Mouse (Mus musculus): ENCODE results near the gene Arhgap23. TPM values are rescaled to one million over a fixed set of nuclear protein-coding genes. Genes with fewer than 3 reads are reported as not detected.

Gene Arhgap23
- total and polyA plus RNA-seq, 3 experiments: 1.2 to 5.6 (median 4.2) TPM

DNA sequence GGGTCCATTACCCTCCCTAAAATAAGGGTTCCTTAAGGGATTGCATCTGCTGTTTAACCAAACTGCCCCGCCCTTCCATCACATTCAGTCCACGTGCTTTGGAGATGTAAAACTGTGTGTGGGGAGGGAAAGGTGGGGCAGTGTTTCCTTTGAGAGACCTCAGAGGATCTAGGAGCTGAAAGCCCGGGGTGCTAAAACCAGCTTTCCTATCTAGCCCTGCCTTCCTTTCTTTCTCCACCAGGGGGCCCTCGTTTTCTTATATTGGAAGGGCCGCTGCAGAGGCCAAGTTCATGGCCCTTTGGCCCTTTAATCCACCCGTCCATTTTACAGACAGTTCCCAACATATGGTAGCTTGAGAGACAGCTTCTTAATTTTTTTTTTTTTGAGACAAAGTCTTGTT lies 7.2 kb upstream of the Arhgap23 start:
- in situ Hi-C loops (cut with MboI; ENCODE audit: low pct_ligation_motif_present, low pct_unique_long_range_greater_than_20kb, low sequenced_read_pairs): loop anchor here (5.0 kb wide), 1 partner anchor 59 kb away; no protein-coding TSS in a partner anchor
- Histone ChIP-seq H3K4me3 (replicated peaks in 1 of 3; ENCODE audit: low read depth in 2 of 3, low read length in 2 of 3, poor library complexity in 1 of 3) (no peak overlapping the region), H3K36me3 (replicated peaks in 1 of 2; ENCODE audit: control insufficient read depth in 1 of 2, insufficient read depth in 1 of 2, low read length in 1 of 2) (no peaks in the 10 kb centered on the region), H3K79me2 (replicated peaks; ENCODE audit: control insufficient read depth, extremely low read depth, insufficient read depth, poor library complexity, severe bottlenecking) (no peaks in the 10 kb centered on the region), H3K4me1 (ENCODE audit: control insufficient read depth in 1 of 2, insufficient read depth in 2 of 2) (peaks cover 33 to 63% of the 10 kb centered on the region in 2 experiments), H3K27me3 (replicated peaks) (peaks cover 35% of the 10 kb centered on the region), H3K4me2 (ENCODE audit: insufficient read depth, low read depth, poor library complexity, severe bottlenecking) (no peak overlapping the region), H3K27ac (ENCODE audit: insufficient read depth, low read depth) (no peak overlapping the region), H3K9me3 (replicated peaks; ENCODE audit: low read length) (no peaks in the 10 kb centered on the region), H3K9ac (ENCODE audit: insufficient read depth, low read depth) (no peak overlapping the region)
- dilution Hi-C loops (cut with MboI; ENCODE audit: extremely low pct_ligation_motif_present, extremely low pct_unique_long_range_greater_than_20kb, low sequenced_read_pairs): no loop called here
- DNase-seq (ENCODE audit: extremely low read depth): peak; percentile 89
- TF ChIP-seq ELF1 (IDR thresholded peaks at IDR 0.05; ENCODE audit: low read depth, low read length): no peak
- peak; percentile 79 to 97 for TF ChIP-seq CTCF (conservative IDR thresholded peaks at IDR 0.05 in 1 of 2, IDR thresholded peaks at IDR 0.05 in 1 of 2; ENCODE audit: low read depth in 2 of 2, low read length in 2 of 2)
- peak; percentile 99 for TF ChIP-seq SMC3 (IDR thresholded peaks at IDR 0.05; ENCODE audit: low read depth, low read length)
- peak; percentile 95 for TF ChIP-seq RAD21 (IDR thresholded peaks at IDR 0.05; ENCODE audit: low read depth, low read length)
- TF ChIP-seq MXI1 (IDR thresholded peaks at IDR 0.05; ENCODE audit: low read depth, low read length): no peak
- peak; percentile 97 for TF ChIP-seq ZC3H11A (IDR thresholded peaks at IDR 0.05; ENCODE audit: low read depth, low read length)
- TF ChIP-seq IRF4 (IDR thresholded peaks at IDR 0.05; ENCODE audit: low read depth, low read length): 0 out of 2 replicates have a peak, but pooled peaks have one; percentile 18

DNA sequence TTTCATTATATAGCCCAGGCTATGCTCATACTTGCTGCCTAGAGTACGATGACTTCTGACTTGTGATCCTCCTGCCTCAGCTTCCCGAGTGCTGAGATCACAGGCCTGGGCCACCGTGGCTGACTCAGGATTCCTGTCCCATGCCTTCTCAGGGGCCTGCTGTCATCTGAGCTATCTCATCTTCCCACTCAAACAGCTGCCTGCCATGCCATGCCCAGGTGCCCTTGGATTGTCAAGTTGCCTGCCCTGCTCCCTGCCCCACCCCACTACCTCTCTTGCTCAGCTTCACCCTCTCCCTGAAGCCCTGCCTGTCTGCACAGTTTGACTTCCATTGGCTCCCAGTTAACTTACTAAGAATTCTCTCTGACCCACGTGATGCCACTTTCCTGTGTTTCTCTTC lies 4.4 kb upstream of the Arhgap23 start:
- no peak overlapping the region for H3K9ac ChIP-seq (ENCODE audit: insufficient read depth, low read depth)
- dilution Hi-C loops (cut with MboI; ENCODE audit: extremely low pct_ligation_motif_present, extremely low pct_unique_long_range_greater_than_20kb, low sequenced_read_pairs): no loop called here
- DNase-seq (ENCODE audit: extremely low read depth): no peak
- no peak overlapping the region for H3K4me3 ChIP-seq (replicated peaks in 1 of 3; ENCODE audit: low read depth in 2 of 3, low read length in 2 of 3, poor library complexity in 1 of 3)
- no peak overlapping the region for H3K4me2 ChIP-seq (ENCODE audit: insufficient read depth, low read depth, poor library complexity, severe bottlenecking)
- H3K27me3 ChIP-seq (replicated peaks): peaks cover 16% of the 10 kb centered on the region
- in situ Hi-C loops (cut with MboI; ENCODE audit: low pct_ligation_motif_present, low pct_unique_long_range_greater_than_20kb, low sequenced_read_pairs): no loop called here
- no peaks in the 10 kb centered on the region for H3K9me3 ChIP-seq (replicated peaks; ENCODE audit: low read length)
- no peaks in the 10 kb centered on the region for H3K79me2 ChIP-seq (replicated peaks; ENCODE audit: control insufficient read depth, extremely low read depth, insufficient read depth, poor library complexity, severe bottlenecking)
- peaks cover 31 to 57% of the 10 kb centered on the region in 2 experiments for H3K4me1 ChIP-seq (ENCODE audit: control insufficient read depth in 1 of 2, insufficient read depth in 2 of 2)
- no peaks in the 10 kb centered on the region for H3K36me3 ChIP-seq (replicated peaks in 1 of 2; ENCODE audit: control insufficient read depth in 1 of 2, insufficient read depth in 1 of 2, low read length in 1 of 2)
- TF ChIP-seq ETS1 (conservative IDR thresholded peaks at IDR 0.05; ENCODE audit: low read depth, low read length) (no peak), CTCF (conservative IDR thresholded peaks at IDR 0.05 in 1 of 2, IDR thresholded peaks at IDR 0.05 in 1 of 2; ENCODE audit: low read depth in 2 of 2, low read length in 2 of 2) (no peak)
- H3K27ac ChIP-seq (ENCODE audit: insufficient read depth, low read depth): no peak overlapping the region

DNA sequence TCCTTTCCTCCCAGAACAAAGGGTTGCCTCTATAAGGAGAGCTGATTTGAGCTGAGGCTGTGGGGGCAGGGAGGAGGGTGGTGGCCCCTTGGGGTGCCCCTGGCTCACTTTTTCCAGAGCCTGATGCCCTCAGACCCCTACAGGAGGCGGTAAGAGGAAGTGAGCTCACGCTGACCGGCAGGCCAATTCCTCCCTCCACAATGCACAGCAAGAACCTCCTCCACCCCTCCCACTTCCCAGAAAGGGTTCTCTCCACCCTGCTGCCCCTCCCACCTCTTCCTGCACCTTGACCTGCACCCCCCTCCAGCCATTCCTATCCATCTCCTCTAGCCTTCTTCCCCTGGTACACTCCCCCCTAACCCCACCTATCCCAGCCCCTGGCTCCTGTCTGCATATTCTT lies 3.2 kb upstream of the Arhgap23 start:
- Histone ChIP-seq H3K4me2 (ENCODE audit: insufficient read depth, low read depth, poor library complexity, severe bottlenecking) (peak overlapping the region; percentile 7; the same call in 1 of the 2 replicates), H3K9me3 (replicated peaks; ENCODE audit: low read length) (no peaks in the 10 kb centered on the region), H3K4me1 (ENCODE audit: control insufficient read depth in 1 of 2, insufficient read depth in 2 of 2) (peaks cover 24 to 50% of the 10 kb centered on the region in 2 experiments), H3K27me3 (replicated peaks) (peaks cover 7% of the 10 kb centered on the region), H3K27ac (ENCODE audit: insufficient read depth, low read depth) (no peak overlapping the region), H3K9ac (ENCODE audit: insufficient read depth, low read depth) (no peak overlapping the region), H3K36me3 (replicated peaks in 1 of 2; ENCODE audit: control insufficient read depth in 1 of 2, insufficient read depth in 1 of 2, low read length in 1 of 2) (no peaks in the 10 kb centered on the region), H3K79me2 (replicated peaks; ENCODE audit: control insufficient read depth, extremely low read depth, insufficient read depth, poor library complexity, severe bottlenecking) (no peaks in the 10 kb centered on the region), H3K4me3 (replicated peaks in 1 of 3; ENCODE audit: low read depth in 2 of 3, low read length in 2 of 3, poor library complexity in 1 of 3) (peak overlapping the region in 2 of 3 experiments; percentile 28 to 29)
- peak; percentile 72 for DNase-seq (ENCODE audit: extremely low read depth)
- dilution Hi-C loops (cut with MboI; ENCODE audit: extremely low pct_ligation_motif_present, extremely low pct_unique_long_range_greater_than_20kb, low sequenced_read_pairs): no loop called here
- in situ Hi-C loops (cut with MboI; ENCODE audit: low pct_ligation_motif_present, low pct_unique_long_range_greater_than_20kb, low sequenced_read_pairs): no loop called here
- TF ChIP-seq HCFC1 (IDR thresholded peaks at IDR 0.05; ENCODE audit: low read depth, low read length) (peak; percentile 61; the same call in 1 of the 2 replicates), CHD1 (IDR thresholded peaks at IDR 0.05; ENCODE audit: low read depth, low read length) (no peak), EP300 (IDR thresholded peaks at IDR 0.05; ENCODE audit: low read length) (peak; percentile 86), NELFE (IDR thresholded peaks at IDR 0.05; ENCODE audit: low read depth, low read length) (peak; percentile 42; the same call in 1 of the 2 replicates), IRF4 (IDR thresholded peaks at IDR 0.05; ENCODE audit: low read depth, low read length) (peak; percentile 84; the same call in 1 of the 2 replicates), NRF1 (IDR thresholded peaks at IDR 0.05; ENCODE audit: low read depth, low read length) (peak; percentile 46), ZKSCAN1 (IDR thresholded peaks at IDR 0.05; ENCODE audit: borderline replicate concordance, low read depth, low read length) (no peak), MYC (IDR thresholded peaks at IDR 0.05; ENCODE audit: low read depth, low read length) (no peak), KAT2A (IDR thresholded peaks at IDR 0.05; ENCODE audit: insufficient replicate concordance, low read length) (0 out of 2 replicates have a peak, but pooled peaks have one; percentile 48), SMC3 (IDR thresholded peaks at IDR 0.05; ENCODE audit: low read depth, low read length) (peak; percentile 27; the same call in 1 of the 2 replicates), RAD21 (IDR thresholded peaks at IDR 0.05; ENCODE audit: low read depth, low read length) (no peak; the same call in none of the 2 replicates), USF1 (IDR thresholded peaks at IDR 0.05; ENCODE audit: low read depth, low read length) (no peak), E2F4 (IDR thresholded peaks at IDR 0.05; ENCODE audit: insufficient replicate concordance, low read depth, low read length) (no peak), SIN3A (IDR thresholded peaks at IDR 0.05; ENCODE audit: low read length) (peak; percentile 79), CHD2 (IDR thresholded peaks at IDR 0.05; ENCODE audit: low read length) (peak; percentile 90), USF2 (conservative IDR thresholded peaks at IDR 0.05; ENCODE audit: low read depth, low read length) (no peak), POLR2A (IDR thresholded peaks at IDR 0.05; ENCODE audit: low read depth, low read length) (peak; percentile 54), MAZ (IDR thresholded peaks at IDR 0.05; ENCODE audit: low read depth, low read length) (peak; percentile 89), UBTF (IDR thresholded peaks at IDR 0.05; ENCODE audit: low read depth, low read length) (no peak), PAX5 (IDR thresholded peaks at IDR 0.05; ENCODE audit: low read length) (no peak), ELF1 (IDR thresholded peaks at IDR 0.05; ENCODE audit: low read depth, low read length) (peak; percentile 77)
